Mouse (Mus musculus) embryo, embryonic 10.5 days (tissue): ENCODE results near the gene Frat2.

Experiments
- DNase-seq: peaks from one replicate; pipeline ENCODE4 v3.0.0-alpha.2; 2015; ENCODE audit warnings: low spot score

Gene Frat2

DNA sequence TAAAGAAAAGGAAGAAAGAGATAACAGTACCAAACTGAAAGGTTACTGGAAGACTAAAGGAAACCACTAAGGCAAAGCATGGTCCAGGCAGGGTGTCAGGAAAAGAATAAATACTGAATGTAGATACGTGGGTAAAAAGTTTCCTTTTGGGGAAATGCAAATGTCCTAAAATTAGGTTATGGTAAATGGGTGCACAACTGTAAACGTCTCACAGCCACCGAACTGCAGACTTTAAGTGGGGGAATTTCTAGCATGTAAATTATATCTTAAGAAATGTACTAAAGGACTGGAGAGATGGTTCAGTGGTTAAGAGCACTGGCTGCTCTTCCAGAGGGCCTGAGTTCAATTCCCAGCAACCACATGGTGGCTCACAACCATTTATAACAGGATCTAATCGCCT is 29.2 kb downstream of the Frat2 start:
- DNase-seq: no peak

GRCm38 (mm10) chr19:41817325-41817724 is 30.6 kb downstream of the Frat2 start:
- DNase-seq: no peak

DNA sequence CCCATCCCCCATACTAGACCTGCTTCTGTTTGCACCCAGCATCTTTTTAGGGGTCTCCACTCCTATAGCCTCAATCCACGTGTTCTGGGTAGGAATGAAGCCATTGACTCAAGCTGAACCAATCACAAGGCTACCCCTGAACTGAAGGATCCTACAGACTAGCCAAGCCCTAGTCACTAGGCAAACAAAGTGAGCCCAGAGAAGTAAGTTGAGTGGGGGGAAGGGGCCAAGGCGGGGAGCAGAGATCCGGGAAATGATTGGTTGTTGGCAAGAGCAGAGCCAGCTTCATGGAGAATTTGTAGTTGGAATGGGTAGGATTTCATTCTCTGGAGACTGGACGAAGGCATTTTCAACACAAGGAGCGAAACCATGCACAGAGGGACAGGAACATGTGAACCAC is 31.0 kb downstream of the Frat2 start:
- DNase-seq: peak; percentile 33

DNA sequence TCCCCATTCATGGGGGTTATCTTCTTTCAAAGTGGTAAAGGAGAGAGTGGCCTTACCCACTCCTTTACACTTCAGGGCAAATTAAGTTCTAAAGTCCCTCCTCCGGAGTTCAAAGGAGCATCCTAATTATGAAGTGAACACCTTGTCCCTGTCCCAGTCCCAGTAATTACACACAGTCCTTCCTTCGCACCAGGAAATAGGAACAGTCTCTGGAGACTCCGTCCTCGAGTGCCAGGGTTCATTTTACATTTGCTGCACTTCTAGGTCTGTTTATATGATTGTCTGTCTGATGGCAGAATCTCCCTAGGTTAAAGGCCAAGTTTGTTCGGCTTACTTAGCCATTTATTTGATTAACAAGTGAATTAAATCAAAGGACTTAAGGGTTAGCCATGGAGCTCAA is 31.5 kb downstream of the Frat2 start:
- no peak for DNase-seq

GRCm38 (mm10) chr19:41813374-41813773 is 34.6 kb downstream of the Frat2 start:
- DNase-seq: no peak

DNA sequence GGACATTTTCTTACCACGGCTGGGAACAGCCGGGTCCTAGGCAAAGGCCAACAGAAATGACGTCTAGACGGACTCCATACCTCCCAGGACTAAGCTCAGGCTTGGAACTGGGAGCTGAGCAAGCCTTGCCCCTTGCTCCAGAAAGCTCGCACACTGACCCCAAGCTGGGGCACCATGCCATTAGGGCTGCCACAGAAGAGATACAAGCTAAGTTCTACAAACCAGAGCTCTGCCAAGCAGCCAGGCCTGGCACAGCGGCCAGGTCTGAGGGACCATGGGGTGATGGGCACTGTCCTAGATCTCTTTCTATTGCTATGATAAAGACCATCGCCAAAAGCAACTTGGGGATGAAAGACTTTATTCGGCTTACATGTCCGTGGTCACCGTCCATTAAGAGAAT is 35.4 kb downstream of the Frat2 start:
- no peak for DNase-seq

GRCm38 (mm10) chr19:41810074-41810473 is 37.9 kb downstream of the Frat2 start:
- no peak for DNase-seq

DNA sequence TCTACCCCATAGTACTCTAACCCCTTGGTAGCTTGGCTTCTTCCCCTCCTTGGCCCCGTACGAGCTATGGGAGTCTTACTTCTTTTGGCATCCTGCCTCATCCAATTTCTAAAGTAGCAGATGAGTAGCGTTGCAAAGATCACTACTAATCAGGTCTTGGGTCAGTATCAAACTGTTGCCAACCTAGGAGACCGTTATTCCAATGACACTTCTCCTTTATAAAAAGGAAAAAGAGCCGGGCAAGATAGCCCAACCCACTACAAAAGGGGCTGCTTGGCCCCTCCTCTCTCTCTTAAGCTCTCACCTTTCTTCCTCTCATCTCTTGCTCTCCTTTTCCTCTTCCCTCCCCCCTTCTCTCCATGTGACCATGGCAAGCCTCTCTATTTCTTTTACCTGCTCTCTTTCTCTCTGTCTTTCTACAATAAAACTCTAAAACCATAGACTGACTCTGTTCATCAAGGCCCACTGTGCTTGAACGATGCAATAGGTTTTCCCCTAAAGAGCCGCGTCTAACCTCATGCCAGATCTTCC is 39.8 kb downstream of the Frat2 start:
- DNase-seq: no peak

- DNase-seq: no peak
Observed at GRCm38 (mm10) chr19:41807497-41807896, 40.4 kb downstream of the Frat2 start.

- no peak for DNase-seq
Observed at GRCm38 (mm10) chr19:41805831-41806230, 42.1 kb downstream of the Frat2 start.

DNA sequence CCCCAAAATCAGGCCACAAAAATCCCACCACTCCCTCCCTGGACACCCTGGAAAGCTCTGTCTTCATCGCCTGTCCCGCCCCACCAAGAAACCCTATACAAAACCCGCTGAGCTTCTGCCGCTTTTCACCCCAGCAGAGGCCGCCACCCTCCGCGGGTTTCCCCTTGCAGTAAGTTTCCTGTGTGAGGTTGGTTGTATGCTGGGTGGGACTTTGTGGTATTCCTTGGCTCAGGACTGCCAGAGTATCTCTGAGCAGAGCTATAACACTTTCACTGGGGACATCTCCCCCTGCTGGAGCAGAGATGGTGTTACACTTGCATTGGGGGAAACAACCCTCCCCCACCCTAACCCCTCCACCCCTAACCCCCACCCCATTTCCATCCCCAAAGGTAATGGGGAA is 44.6 kb downstream of the Frat2 start:
- peak; percentile 21 for DNase-seq

DNA sequence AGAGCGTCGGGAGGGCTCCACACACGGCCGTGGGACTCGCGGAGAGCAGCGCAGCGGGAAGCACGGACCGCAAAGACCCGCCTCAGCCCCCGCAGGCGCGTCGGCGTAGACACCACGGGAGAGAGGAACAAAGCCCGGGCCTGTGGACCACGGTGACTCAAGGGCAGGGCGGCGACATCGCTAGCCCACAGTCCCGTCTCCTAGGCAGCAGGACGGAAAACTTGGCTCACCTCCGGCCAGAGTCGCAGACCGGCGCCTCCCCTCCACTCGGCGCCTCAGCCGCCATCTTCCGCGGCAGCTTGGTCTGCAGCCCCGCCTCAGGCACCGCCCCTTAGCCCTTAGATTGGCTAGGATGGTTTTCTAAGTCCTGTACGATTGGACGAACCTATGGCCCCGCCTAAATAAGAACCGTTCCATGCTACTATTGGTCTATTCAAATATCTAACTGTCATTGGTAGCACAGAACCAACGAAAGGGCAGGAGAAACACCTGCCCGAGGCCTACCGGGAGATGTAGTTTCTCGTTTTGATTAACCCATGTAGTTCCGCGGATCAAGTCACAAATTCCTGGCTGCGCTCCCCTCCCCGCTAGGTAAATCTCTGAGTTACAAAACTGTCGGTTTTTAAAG is 46.1 kb downstream of the Frat2 start, which contains the start of gene Arhgap19:
TSS of gene Arhgap19 (minus strand) at position 306 of the 628 bp plus-strand sequence.
- DNase-seq: peak; percentile 97

DNA sequence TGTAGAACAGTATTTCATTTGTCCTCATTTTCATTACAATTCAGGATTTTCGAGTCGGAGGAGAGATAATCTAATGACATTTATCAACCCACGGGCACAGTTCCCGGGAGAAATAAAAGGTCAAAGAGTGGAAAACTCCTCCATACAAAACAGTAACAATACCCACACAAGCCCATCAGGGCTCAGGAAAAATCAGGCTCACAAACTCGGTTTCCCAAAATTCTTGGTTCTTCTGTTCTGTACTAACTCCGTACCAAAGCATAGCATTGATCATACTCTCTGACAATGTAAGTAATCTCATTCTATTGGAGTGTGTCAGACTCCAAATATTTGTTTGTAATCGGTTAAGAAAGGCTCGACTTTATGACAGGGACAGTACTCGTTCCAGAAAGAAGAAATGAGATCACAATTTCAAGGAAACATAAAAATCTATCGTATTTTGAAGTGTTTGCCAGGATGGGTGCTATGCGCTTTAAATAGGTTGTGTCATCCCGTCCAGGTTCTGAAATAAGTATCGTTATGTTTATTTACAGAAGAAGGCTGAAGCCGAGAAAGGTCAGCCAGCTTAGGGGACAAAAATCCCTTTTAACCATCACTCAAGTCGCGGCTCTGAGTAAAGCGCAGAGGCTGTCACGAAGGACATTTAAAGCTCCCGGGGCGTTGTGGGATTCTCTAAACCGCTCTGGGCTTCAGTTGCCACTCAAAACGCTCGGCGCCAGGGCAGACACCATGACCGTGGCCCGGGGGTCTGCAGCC is 46.8 kb downstream of the Frat2 start:
- DNase-seq: peak; percentile 53

DNA sequence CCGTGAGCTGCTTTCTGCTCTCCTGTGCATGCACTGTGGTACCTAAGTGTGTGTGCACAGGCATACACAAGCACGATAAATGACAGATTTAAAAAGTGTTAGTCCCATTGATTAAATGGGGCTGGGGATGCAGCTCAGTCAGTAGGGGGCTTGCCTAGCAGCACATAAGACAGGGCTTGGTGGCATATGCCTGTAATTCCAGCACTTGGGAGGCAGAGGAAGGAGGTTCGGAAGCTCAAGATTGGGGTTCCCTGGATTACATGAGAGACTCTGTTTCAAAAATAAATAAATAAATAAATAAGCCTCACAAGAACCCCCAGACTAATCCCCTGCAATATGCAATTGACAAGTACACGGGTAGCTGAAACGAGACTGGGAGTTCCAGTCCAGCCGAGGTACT is 47.5 kb downstream of the Frat2 start:
- no peak for DNase-seq

- no peak for DNase-seq
Observed at GRCm38 (mm10) chr19:41797536-41797935, 50.4 kb downstream of the Frat2 start.

- DNase-seq: no peak
Observed at GRCm38 (mm10) chr19:41796789-41797327, 51.1 kb downstream of the Frat2 start.

DNA sequence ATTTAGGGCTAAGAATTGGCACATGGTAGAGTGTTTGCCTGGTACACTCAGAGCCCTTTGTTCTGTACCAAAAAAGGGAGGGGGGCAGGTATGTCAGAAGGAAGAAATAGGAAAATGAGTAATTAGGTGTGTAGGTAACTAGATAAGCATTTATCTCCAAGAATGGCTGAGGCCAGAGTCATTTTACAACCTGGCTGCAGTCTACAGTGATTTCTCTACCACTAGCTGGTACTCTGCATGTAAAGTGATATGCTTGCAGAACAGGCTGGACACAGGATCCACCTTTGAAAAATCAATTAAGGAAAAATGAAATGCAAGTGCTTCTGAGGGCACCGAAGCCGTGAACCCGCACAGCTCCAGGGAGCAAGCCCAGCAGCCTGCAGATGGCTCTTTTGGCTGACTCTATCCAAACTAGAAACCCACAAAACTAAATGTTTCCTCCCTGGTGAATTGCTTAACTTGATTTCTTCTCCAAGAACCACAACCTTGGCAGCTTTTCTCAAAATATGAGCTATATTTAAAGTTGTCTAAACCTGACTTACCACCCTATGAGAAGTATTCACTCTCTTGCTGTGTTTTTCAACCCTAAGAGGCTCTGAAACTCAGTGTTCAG is 51.7 kb downstream of the Frat2 start:
- DNase-seq: no peak
